Mouse (Mus musculus) thymus, postnatal 36 days (tissue): ENCODE data around the gene Gm20594.

Experiments
- DNase-seq, 2 experiments: peaks; one replicate each; pipeline ENCODE4 v3.0.0; 2022; ENCODE audit warnings: mixed read lengths in 2 of 2

Gm20594 gene

GRCm38 (mm10) chr6:79817616-79818015 is at the start of gene Gm20594:
Gene Gm20594, plus strand, starts transcription at chr6:79817916.
- no peak for DNase-seq

GRCm38 (mm10) chr6:79818114-79818513 is 398 bp downstream of the Gm20594 start:
- DNase-seq: no peak

GRCm38 (mm10) chr6:79833845-79834244 is 16.1 kb downstream of the Gm20594 start:
- no peak for DNase-seq

GRCm38 (mm10) chr6:79846829-79847228 is 29.1 kb downstream of the Gm20594 start:
- DNase-seq: no peak
